Mouse (Mus musculus) liver, embryonic 12.5 days (tissue): ENCODE measurements around the gene Shisa5. TPM values are rescaled to one million over a fixed set of nuclear protein-coding genes. Genes with fewer than 3 reads are reported as not detected.

Experiments
- ATAC-seq: fragments of 200-750 bp; cut with Nextera tagmentation; 2 replicates; pipeline ENCODE4 v1.8.0; 2017; ENCODE audit warnings: moderate number of reproducible peaks, mild to moderate bottlenecking, moderate library complexity
- H3K27ac ChIP-seq: fragments of 300-500 bp; sonication (generic); 2 replicates; pipeline ENCODE4 v1.5.1; 2016; ENCODE audit warnings: mild to moderate bottlenecking
- H3K27me3 ChIP-seq: fragments of 300-500 bp; sonication (generic); replicated peaks from 2 replicates; pipeline ENCODE4 v1.6.1; 2016; ENCODE audit warnings: mild to moderate bottlenecking, moderate library complexity
- H3K36me3 ChIP-seq: fragments of 300-500 bp; sonication (generic); 2 replicates; pipeline ENCODE4 v1.6.1; 2016; ENCODE audit warnings: mild to moderate bottlenecking, moderate library complexity
- H3K4me1 ChIP-seq: fragments of 300-500 bp; sonication (generic); 2 replicates; pipeline ENCODE4 v1.6.1; 2016
- H3K4me2 ChIP-seq: fragments of 300-500 bp; sonication (generic); 2 replicates; pipeline ENCODE4 v1.6.1; 2016; ENCODE audit warnings: mild to moderate bottlenecking, moderate library complexity
- H3K4me3 ChIP-seq: fragments of 300-500 bp; sonication (generic); 2 replicates; pipeline ENCODE4 v1.5.1; 2016; ENCODE audit warnings: mild to moderate bottlenecking, moderate library complexity
- H3K9ac ChIP-seq: fragments of 300-500 bp; sonication (generic); 2 replicates; pipeline ENCODE4 v1.6.1; 2016; ENCODE audit warnings: mild to moderate bottlenecking, moderate library complexity
- H3K9me3 ChIP-seq: fragments of 300-500 bp; sonication (generic); replicated peaks from 2 replicates; pipeline ENCODE4 v1.6.1; 2016; ENCODE audit warnings: mild to moderate bottlenecking, moderate library complexity
- WGBS: fragments of 180-500 bp; shearing (Covaris S2); methylation state at CpG from one replicate; pipeline ENCODE4 v1.1.7; 2016; ENCODE audit not compliant: insufficient replicate concordance; 5-methylcytosine and 5-hydroxymethylcytosine counted together
- polyA plus RNA-seq: library from polyadenylated mRNA; unstranded; fragments of >200 nt; fragmentation: Nextera tagmentation; extraction: Ambion mirVana; gene quantifications from 2 replicates; pipeline ENCODE4 v1.2.1, GENCODE M21; 2016

The Shisa5 gene
- polyA plus RNA-seq, 1 experiment from 2014 or later = 19.0 TPM

- Histone ChIP-seq H3K4me1 (peaks cover 47% of the 10 kb centered on the region), H3K27me3 (no peaks in the 10 kb centered on the region), H3K9ac (no peak overlapping the region), H3K4me3 (no peak overlapping the region), H3K36me3 (peaks cover 42% of the 10 kb centered on the region), H3K4me2 (no peak overlapping the region), H3K9me3 (no peaks in the 10 kb centered on the region), H3K27ac (no peak overlapping the region; the same call in 1 of the 2 replicates)
- WGBS = 85% methylated on average over 4 of the region's 4 CpGs
- ATAC-seq = no peak
These were observed 18.6 kb downstream of the Shisa5 start for GRCm38 (mm10) chr9:109056916-109057315.

- Histone ChIP-seq H3K4me2 (no peak overlapping the region), H3K9me3 (no peaks in the 10 kb centered on the region), H3K4me1 (peaks cover 47% of the 10 kb centered on the region), H3K4me3 (no peak overlapping the region), H3K27ac (0 out of 2 replicates have a peak overlapping the region, but pooled peaks have one; percentile 90), H3K36me3 (peaks cover 48% of the 10 kb centered on the region), H3K27me3 (no peaks in the 10 kb centered on the region), H3K9ac (no peak overlapping the region)
- WGBS = 84% methylated on average over 5 of the region's 5 CpGs
- ATAC-seq = no peak
These were observed 19.2 kb downstream of the Shisa5 start for GRCm38 (mm10) chr9:109057543-109057942.

DNA sequence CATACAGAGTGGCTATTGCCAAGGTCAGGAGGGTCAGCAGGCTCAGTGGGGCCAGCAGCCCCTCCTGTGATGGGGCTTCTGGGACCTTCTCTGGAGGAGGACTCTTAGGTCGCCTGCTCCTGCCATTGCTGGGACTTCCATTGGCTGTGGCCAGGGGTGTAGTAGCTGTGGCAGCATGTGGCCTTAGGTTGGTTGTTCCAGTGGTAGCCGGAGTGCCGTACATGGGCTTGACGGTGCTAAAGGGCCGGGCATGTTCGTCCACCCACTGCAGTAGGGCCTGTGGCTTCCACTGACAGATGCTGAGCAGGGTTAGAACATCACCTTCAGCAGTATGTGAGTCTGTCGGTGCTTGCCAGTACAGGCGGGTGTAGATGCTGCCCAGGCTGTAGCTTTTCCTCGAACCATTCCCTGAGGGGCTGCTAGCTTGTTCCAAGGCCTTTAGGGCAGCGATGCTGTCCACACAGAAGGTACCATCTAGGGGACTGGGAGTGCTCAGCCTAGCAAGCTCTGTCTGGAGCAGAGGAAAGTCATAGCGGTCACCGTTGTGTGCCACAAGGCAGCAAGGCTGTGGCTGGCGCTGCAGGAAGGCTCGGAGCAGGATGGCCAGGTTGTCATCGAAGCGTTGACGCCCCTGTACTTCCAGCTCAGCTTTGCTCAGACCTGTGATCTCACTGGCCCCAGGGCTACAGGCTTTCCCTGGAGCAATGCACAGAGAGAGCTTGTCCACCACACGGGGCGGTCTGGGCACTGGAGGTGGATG, 19.8 kb downstream of the Shisa5 start:
- peaks cover 54% of the 10 kb centered on the region for H3K36me3 ChIP-seq

DNA sequence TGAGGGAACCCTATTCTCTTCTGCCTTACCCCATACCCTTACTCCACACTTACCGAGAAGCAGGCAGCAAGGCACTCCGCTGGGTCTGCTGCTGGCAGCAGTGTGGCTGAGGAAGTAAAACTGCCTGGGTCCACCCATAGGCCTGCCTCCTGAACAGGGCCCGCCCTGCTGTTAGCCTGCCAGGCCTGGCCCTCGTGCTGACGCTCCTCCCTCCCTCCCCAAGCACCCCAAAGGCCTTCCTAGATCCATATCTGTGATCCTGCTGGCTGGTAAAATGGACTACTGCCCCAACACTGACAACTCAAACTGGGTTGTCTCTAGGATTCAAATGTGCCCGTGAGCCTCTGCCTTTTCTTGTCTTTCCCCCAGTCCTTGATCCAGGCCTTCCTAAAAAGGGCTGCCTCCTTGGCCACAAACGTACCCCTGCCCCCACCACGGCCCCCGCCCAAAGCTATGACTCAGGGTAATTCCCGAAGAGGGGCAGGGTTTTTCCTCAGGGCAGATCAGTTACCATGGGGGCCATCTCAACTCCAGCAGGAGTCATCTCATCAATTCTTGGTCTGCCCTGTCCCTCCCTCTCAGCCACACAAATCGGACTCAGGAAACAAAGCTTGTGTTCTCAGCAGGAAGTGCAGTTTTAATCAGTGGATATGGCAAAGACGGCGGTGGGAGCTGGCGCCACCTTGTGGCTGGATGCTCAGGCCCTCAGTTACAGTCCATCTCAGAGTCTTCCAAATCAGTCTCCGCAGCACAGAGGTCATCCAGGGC, 21.0 kb downstream of the Shisa5 start, which contains the start of gene Trex1:
Gene Trex1, minus strand, starts transcription at position 599 of the 768 bp plus-strand sequence.
- peaks cover 66% of the 10 kb centered on the region for H3K36me3 ChIP-seq
- peaks cover 46% of the 10 kb centered on the region for H3K4me1 ChIP-seq
- 4% methylated on average over 15 of the region's 15 CpGs for WGBS
- H3K9me3 ChIP-seq = no peaks in the 10 kb centered on the region
- no peaks in the 10 kb centered on the region for H3K27me3 ChIP-seq
- peak within 1 kb of the TSS; percentile 59 for H3K4me3 ChIP-seq
- peak within 1 kb of the TSS; percentile 90 for H3K27ac ChIP-seq
- H3K4me2 ChIP-seq = peak within 1 kb of the TSS; percentile 82
- H3K9ac ChIP-seq = peak within 1 kb of the TSS; percentile 68
- peak; percentile 96 for ATAC-seq

More for the DNA sequence above, 19.8 kb downstream of the Shisa5 start:
- Histone ChIP-seq H3K9ac (peak overlapping the region; percentile 68), H3K27me3 (no peaks in the 10 kb centered on the region), H3K4me3 (peak overlapping the region; percentile 59), H3K4me1 (peaks cover 47% of the 10 kb centered on the region), H3K9me3 (no peaks in the 10 kb centered on the region), H3K27ac (peak overlapping the region; percentile 90), H3K4me2 (peak overlapping the region; percentile 82)
- ATAC-seq = no peak
- WGBS = 86% methylated on average over 19 of the region's 19 CpGs

- no peak overlapping the region for H3K4me3 ChIP-seq
- H3K27ac ChIP-seq = peak overlapping the region; percentile 90
- peaks cover 76% of the 10 kb centered on the region for H3K36me3 ChIP-seq
- no peak overlapping the region for H3K9ac ChIP-seq
- H3K27me3 ChIP-seq = no peaks in the 10 kb centered on the region
- H3K4me1 ChIP-seq = peaks cover 36% of the 10 kb centered on the region
- whole genome bisulfite sequencing = 87% methylated on average over 16 of the region's 16 CpGs
- no peaks in the 10 kb centered on the region for H3K9me3 ChIP-seq
- no peak for ATAC-seq
- H3K4me2 ChIP-seq = peak overlapping the region; percentile 82; the same call in 1 of the 2 replicates
These were observed 22.0 kb downstream of the Shisa5 start for GRCm38 (mm10) chr9:109060184-109060897.

GRCm38 (mm10) chr9:109060898-109061295, 22.5 kb downstream of the Shisa5 start:
- Histone ChIP-seq H3K4me2 (no peak overlapping the region), H3K36me3 (peaks cover 81% of the 10 kb centered on the region), H3K4me3 (no peak overlapping the region), H3K9ac (no peak overlapping the region), H3K9me3 (no peaks in the 10 kb centered on the region), H3K4me1 (peaks cover 30% of the 10 kb centered on the region), H3K27me3 (no peaks in the 10 kb centered on the region), H3K27ac (no peak overlapping the region)
- WGBS = 78% methylated on average over 5 of the region's 5 CpGs
- no peak for ATAC-seq

GRCm38 (mm10) chr9:109068095-109068735, 29.9 kb downstream of the Shisa5 start:
- no peak overlapping the region for H3K27ac ChIP-seq
- 88% methylated on average over 3 of the region's 3 CpGs for WGBS
- no peaks in the 10 kb centered on the region for H3K27me3 ChIP-seq
- H3K4me1 ChIP-seq = peaks cover 20% of the 10 kb centered on the region
- no peak for ATAC-seq
- H3K9ac ChIP-seq = no peak overlapping the region
- no peaks in the 10 kb centered on the region for H3K9me3 ChIP-seq
- no peak overlapping the region for H3K4me2 ChIP-seq
- peaks cover 85% of the 10 kb centered on the region for H3K36me3 ChIP-seq
- no peak overlapping the region for H3K4me3 ChIP-seq

DNA sequence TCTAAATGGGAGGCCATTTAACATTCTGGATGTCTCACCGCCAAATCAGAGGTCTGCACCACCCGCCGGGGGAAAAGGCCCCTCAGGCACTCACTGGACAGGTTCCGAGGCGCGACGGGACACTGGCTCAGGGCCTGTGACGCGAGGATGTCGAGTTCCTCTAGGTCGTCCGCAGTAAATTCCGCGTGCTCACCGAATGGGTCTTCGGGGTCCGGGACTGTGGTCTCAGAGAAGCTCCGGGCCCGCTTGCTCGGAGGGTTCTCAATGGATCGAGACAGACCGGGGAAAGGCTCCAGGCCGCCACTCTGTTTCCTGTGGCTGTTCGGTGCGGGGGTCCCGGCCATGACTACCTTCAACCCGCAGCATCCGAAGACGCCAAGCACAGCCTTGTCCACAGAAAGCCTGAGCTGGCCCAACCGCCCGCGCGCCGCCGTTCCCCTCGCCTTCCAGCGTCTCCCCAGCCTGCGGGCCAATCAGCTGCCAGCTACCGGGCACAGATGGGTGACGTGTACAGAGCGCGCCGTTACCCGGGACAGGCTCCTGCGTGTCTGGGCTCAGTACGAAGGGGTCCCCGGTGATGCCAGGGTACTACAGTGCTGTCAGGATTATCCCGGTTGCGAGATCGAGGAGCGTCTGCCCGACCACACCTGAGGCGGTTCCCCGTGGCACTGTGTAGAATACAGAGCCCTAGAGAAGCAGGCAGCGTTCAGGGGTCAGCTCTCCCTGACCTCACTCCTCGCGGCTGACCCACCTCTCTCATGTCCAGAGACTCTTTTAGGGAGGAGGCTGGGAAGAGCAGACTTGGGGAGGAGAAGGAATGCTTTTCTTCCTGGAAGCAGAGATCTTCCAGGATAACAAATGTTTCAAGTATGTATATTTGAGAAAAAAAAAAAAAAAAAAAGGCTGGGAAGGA, 35.6 kb downstream of the Shisa5 start, which contains the start of gene Atrip:
Gene Atrip, minus strand, starts transcription at position 464 of the 913 bp plus-strand sequence.
- H3K36me3 ChIP-seq = peaks cover 43% of the 10 kb centered on the region
- under 1% methylated on average over 57 of the region's 57 CpGs for WGBS
- H3K4me2 ChIP-seq = peak within 1 kb of the TSS; percentile 88
- H3K9me3 ChIP-seq = no peaks in the 10 kb centered on the region
- peak within 1 kb of the TSS; percentile 83 for H3K4me3 ChIP-seq
- peak; percentile 98 for ATAC-seq
- peak within 1 kb of the TSS; percentile 83 for H3K9ac ChIP-seq
- H3K4me1 ChIP-seq = peaks cover 35% of the 10 kb centered on the region
- H3K27ac ChIP-seq = peak within 1 kb of the TSS; percentile 77
- H3K27me3 ChIP-seq = no peaks in the 10 kb centered on the region

DNA sequence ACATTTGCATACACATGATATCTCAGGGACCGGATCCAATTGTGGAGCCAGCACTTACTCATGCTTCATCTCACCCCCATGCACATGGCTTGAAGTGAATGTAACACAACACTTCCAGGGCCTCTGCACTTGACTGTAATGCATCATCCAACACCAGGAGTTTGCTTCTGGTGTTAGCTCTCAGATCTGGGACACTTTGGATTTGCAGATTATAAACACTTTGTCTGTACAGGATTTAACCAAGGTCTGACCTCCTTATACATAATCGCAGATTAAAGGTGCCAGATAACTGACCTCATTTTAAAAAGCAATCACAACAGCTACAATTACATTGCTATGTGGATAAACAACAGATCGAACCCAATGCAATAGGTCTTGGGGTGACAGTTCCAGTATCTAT, 42.2 kb downstream of the Shisa5 start:
- Histone ChIP-seq H3K9me3 (no peaks in the 10 kb centered on the region), H3K27me3 (no peaks in the 10 kb centered on the region), H3K4me3 (peak overlapping the region; percentile 84), H3K36me3 (peaks cover 36% of the 10 kb centered on the region), H3K9ac (no peak overlapping the region), H3K4me2 (peak overlapping the region; percentile 85), H3K27ac (no peak overlapping the region; the same call in 1 of the 2 replicates), H3K4me1 (peaks cover 33% of the 10 kb centered on the region)
- ATAC-seq = no peak
- 87% methylated on average over 3 of the region's 3 CpGs for WGBS

- ATAC-seq = peak; percentile 26
- WGBS = 4% methylated on average over 11 of the region's 11 CpGs
- peaks cover 36% of the 10 kb centered on the region for H3K36me3 ChIP-seq
These were observed 43.4 kb downstream of the Shisa5 start for GRCm38 (mm10) chr9:109081749-109082123.

More at GRCm38 (mm10) chr9:109081749-109082123, 43.4 kb downstream of the Shisa5 start:
- Histone ChIP-seq H3K27me3 (no peaks in the 10 kb centered on the region), H3K9ac (peak overlapping the region; percentile 88), H3K4me2 (peak overlapping the region; percentile 85), H3K9me3 (no peaks in the 10 kb centered on the region), H3K27ac (peak overlapping the region; percentile 78), H3K4me3 (peak overlapping the region; percentile 84), H3K4me1 (peaks cover 32% of the 10 kb centered on the region)
